Mouse (Mus musculus) heart, adult 10 weeks (tissue): ENCODE results near the gene Ralgds. TPM values are rescaled to one million over a fixed set of nuclear protein-coding genes. Genes with fewer than 3 reads are reported as not detected.

ENCODE experiments used
- polyA plus RNA-seq: library from polyadenylated mRNA; stranded (reverse); fragments of 350-450 nt; fragmentation: Illumina TruSeq; extraction: RNeasy Lipid Tissue Mini Kit (QIAGEN cat#74804); gene quantifications from one replicate; pipeline ENCODE4 v1.2.3, GENCODE M21; 2014; ENCODE audit warnings: low read depth, low replicate concordance

Gene Ralgds
- polyA plus RNA-seq = 10.6 TPM

DNA sequence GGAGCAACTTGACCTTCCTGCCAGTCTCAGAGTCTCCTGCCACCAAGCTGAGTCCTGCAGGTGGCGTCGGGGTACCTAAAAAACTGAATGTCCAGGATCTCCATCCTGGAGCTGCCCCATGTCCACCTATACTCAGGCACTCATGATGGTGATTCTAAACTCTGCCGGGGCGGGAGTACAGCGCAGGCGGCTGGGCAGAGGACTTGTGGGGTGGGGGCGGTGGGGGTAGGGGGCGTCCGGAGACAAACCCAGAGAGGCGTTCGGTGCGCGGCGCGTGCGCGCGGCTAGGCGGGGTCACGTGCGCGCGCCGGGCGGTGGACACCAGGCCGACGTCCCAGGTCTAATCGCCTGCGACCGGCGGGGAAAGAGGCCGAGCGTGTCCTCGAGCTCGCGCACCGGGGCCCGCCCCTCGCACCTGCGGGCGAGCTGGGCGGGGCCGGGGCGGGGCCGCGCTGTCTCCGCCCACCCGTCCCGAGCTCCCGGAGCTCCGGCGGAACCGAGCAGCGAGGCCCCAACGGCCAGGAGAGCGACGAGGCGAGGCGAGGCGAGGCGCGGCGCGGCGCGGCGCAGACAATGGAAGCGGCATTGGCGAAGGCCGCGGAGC, at the start of gene Ralgds:
Gene Ralgds (plus strand): TSS at position 328 of the 604 bp plus-strand sequence.

DNA sequence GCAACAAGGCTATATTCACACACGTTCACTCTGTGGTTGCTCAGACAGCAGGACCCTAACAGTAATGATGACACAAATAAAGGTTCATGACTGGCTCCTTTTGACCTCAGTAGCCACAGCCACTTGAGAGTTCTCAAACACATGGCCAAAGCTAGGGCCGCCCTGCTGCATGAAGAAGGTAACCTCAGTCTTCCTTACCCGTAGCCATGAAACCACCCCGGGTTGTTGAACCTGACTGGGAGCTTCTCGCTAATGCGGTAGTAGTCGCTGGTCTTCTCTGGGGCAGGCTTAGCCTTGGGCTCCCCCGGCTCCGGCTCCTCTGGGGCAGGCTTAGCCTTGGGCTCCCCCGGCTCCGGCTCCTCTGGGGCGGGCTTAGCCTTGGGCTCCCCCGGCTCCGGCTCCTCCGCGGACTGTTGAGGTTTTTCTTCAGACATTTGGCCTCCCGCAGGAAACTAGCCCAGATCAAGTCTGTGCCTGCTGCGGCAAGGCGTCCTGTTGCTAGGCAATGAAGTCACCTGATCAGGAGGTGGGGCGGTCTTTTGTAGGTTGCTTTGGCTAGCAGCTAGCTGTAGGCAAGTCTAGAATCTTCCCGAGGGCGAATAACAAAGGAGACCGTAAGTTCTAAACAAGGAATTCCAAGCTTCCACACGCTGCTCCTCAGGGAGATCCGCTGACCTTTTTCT, 46.9 kb upstream of the Ralgds start, which contains the start of gene 1700007K13Rik:
Gene 1700007K13Rik (minus strand): TSS at position 497 of the 683 bp plus-strand sequence.

DNA sequence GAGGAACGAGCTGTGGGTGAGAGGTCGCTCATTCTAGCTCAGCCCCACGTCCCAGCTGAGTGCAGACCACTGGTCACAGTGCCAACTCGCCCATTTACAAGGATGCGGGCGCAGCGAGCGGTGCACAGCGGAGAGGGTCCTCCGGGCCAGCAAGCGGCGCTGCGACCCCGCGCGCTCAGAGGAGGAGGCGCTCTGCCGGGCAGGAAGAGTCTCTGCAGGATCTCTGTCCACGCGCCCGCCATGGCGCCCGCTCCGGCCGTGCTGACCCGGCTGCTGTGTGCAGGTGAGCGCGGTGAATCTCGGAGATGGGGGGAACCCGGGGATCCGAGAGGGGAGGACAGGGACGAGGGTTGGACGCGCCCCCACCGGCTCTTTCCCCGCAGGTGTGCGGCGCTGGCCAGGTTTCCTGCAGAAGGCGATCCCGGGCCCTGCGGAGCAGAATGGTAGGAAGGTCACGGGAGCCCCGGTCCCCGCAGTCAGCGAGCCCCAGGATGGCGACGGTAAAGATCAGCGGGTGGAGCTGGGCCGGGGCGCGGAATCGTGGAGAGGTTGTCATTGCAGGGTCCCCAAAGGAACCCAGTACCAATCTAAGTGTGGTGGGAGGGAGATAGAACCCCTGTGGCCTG, 45.0 kb upstream of the Ralgds start, which contains the start of gene Mrps2:
Gene Mrps2 (plus strand): TSS at position 207 of the 626 bp plus-strand sequence.

DNA sequence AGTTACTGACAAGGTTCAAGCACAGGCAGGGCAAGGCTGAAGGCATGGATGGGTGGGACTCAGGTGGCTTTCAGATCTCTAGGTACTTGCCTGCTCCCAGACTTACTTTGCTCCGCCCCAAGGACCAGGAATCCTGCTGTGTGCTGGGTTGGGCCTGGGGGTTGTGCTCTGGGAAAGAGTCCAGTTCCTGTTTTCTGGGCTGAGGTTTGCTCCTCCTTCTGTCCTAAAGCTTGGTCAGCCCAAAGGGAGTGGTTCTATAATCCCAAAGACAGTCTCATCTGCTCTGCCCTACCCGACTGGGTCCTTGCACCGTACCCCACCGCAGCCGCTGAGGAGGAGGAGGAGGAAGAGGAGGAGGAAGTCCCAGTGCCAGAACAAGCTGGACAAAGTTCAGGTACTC, 16.3 kb upstream of the Ralgds start, which contains the start of gene Gbgt1:
Gene Gbgt1 (plus strand): TSS at position 221 of the 400 bp plus-strand sequence.

DNA sequence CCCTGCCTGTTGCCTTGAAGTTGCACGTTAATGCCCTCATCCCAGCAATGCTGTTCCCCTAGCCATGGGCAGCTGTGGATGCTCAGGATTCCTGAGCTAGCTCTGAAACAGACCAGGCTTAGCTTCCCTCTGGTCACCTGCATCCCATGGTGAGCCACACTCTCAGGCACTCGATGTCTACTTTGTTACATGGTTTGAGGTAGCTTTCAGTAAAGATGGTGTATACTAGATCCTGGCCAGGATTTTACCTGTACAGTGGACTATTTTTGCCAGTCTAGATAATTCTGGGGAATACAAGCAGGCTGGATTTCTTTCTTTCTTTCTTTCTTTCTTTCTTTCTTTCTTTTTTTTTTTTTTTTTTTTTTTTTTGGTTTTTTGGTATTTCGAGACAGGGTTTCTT, 7.1 kb upstream of the Ralgds start, which contains the start of gene Gm10134:
Gene Gm10134 (plus strand): TSS at position 301 of the 400 bp plus-strand sequence.

DNA sequence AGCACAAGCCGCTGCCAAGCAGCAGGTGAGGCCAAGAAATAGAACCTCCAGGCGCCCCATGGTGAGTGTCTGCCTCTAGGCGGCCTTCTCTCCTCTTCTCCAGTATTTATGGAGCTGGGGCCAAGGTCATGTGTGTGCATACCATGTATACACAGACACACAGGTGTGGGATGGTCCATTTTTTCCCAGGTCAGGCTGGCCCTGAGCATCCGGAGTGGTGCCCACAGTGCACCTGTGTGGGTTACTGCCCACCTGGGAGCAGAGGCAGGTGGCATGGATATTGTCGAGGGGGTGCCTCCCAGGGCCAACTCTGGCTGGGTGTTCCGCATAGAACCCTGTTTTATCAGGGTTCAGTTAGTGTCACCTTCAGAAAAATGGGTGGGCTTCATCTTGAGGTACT, 50.4 kb downstream of the Ralgds start, which contains the start of gene Cel:
Gene Cel (minus strand): TSS at position 101 of the 400 bp plus-strand sequence.

DNA sequence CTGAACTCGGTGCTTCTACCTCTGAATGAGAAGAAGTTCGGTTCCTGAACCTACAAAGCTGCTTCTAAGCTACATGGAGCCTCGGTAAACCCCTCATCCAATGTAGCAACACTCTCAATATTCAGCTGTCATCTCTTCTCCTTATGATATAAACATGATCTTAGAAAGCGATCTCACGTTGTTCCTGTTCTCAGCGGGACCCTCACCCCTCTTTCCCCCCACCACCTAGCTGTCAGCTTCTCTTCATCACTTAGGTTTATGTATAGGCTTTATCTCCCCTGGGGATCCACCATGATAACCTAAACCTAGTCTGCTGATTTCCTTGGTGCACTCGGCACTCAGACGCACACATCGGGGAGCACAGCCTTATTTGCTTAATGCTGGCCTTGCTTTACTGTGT, 70.7 kb downstream of the Ralgds start, which contains the start of gene Gtf3c5:
Gene Gtf3c5 (minus strand): TSS at position 101 of the 400 bp plus-strand sequence.

Other genes with a start within 250 kb of the Ralgds start
- 3.2 TPM for gene Ppp1r26, start 66.3 kb upstream of the Ralgds start, polyA plus RNA-seq
- not detected for gene 1700007K13Rik, start 46.8 kb upstream of the Ralgds start, polyA plus RNA-seq
- gene Mrps2, start 45.1 kb upstream of the Ralgds start, polyA plus RNA-seq = 41.6 TPM
- 0.89 TPM for gene Gbgt1, start 16.2 kb upstream of the Ralgds start, polyA plus RNA-seq
- not detected for gene Gm10134, start 7.0 kb upstream of the Ralgds start, polyA plus RNA-seq
- not detected for gene Cel, start 50.3 kb downstream of the Ralgds start, polyA plus RNA-seq
- 13.0 TPM for gene Gtf3c5, start 70.6 kb downstream of the Ralgds start, polyA plus RNA-seq
- not detected for gene Gfi1b, start 108.9 kb downstream of the Ralgds start, polyA plus RNA-seq
- gene Tsc1, start 128.1 kb downstream of the Ralgds start, polyA plus RNA-seq = 17.2 TPM
- gene Spaca9, start 186.6 kb downstream of the Ralgds start, polyA plus RNA-seq = not detected
- gene Ak8, start 187.0 kb downstream of the Ralgds start, polyA plus RNA-seq = not detected